Mouse (Mus musculus): Measurements from ENCODE around the gene Gm30191.

DNA sequence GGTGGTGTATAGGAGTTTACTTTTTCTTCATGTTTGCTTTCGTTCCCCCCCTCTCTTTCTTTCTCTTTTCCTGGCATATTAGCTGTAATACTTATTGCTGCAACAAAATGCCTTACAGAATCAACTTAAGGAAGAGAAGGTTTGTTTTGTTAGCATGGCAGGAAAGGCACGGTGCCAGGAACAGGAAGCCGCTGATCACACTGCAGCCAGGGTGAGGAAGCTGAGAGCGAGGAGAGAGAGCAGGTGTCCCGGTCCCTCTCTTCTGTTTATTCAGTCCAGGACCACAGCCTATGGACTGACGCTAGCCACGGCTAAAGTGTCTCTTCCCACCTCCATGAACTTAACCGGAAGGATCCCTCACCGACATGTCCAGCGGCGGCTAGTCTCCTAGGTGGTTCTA is 11.6 kb downstream of the Gm30191 start:
- TF ChIP-seq POLR2A (IDR thresholded peaks at IDR 0.05; ENCODE audit: borderline replicate concordance, extremely low read depth, insufficient read depth, insufficient read length, poor library complexity, severe bottlenecking) (no peak), CTCF (IDR thresholded peaks at IDR 0.05; ENCODE audit: borderline replicate concordance, extremely low read depth, insufficient read depth, insufficient read length) (no peak)
